Mouse (Mus musculus) liver, embryonic 11.5 days (tissue): ENCODE data around the gene Rgs3. TPM values are rescaled to one million over a fixed set of nuclear protein-coding genes. Genes with fewer than 3 reads are reported as not detected.

Source experiments
- ATAC-seq: fragments of 200-750 bp; cut with Nextera tagmentation; replicated peaks from 2 replicates; pipeline ENCODE4 v1.8.0; 2017; ENCODE audit warnings: moderate number of reproducible peaks, mild to moderate bottlenecking, moderate TSS enrichment, moderate library complexity; ENCODE audit not compliant: low FRiP score
- DNase-seq: peaks from one replicate; pipeline ENCODE4 v3.0.0-alpha.2; 2017; ENCODE audit warnings: low spot score
- H3K27ac ChIP-seq: fragments of 300-500 bp; sonication (generic); 2 replicates; pipeline ENCODE4 v1.5.1; 2014; ENCODE audit warnings: mild to moderate bottlenecking, low read depth, low read length, control low read depth
- H3K27me3 ChIP-seq: fragments of 300-500 bp; sonication (generic); replicated peaks from 2 replicates; pipeline ENCODE4 v1.6.1; 2014; ENCODE audit warnings: low read length, mixed read lengths; ENCODE audit not compliant: control insufficient read depth, insufficient read depth
- H3K36me3 ChIP-seq: fragments of 300-500 bp; sonication (generic); 2 replicates; pipeline ENCODE4 v1.6.1; 2014; ENCODE audit warnings: mild to moderate bottlenecking, low read length, moderate library complexity, mixed read lengths; ENCODE audit not compliant: control insufficient read depth, insufficient read depth
- H3K4me1 ChIP-seq: fragments of 300-500 bp; sonication (generic); replicated peaks from 2 replicates; pipeline ENCODE4 v1.6.1; 2014; ENCODE audit warnings: low read length, mixed read lengths; ENCODE audit not compliant: control insufficient read depth, insufficient read depth
- H3K4me2 ChIP-seq: fragments of 300-500 bp; sonication (generic); 2 replicates; pipeline ENCODE4 v1.6.1; 2014; ENCODE audit warnings: mild to moderate bottlenecking, control low read depth, moderate library complexity
- H3K4me3 ChIP-seq: fragments of 300-500 bp; sonication (generic); 2 replicates; pipeline ENCODE4 v1.5.1; 2014; ENCODE audit warnings: low read depth, low read length, control low read depth
- H3K9ac ChIP-seq: fragments of 300-500 bp; sonication (generic); 2 replicates; pipeline ENCODE4 v1.6.1; 2014; ENCODE audit warnings: low read depth, low read length, control low read depth
- H3K9me3 ChIP-seq: fragments of 300-500 bp; sonication (generic); 2 replicates; pipeline ENCODE4 v1.6.1; 2016; ENCODE audit warnings: low read length, inconsistent platforms, mixed read lengths; ENCODE audit not compliant: control insufficient read depth
- WGBS: fragments of 180-500 bp; shearing (Covaris S2); extraction: QIAGEN DNeasy Blood & Tissue Kit; methylation state at CpG from one replicate; pipeline ENCODE4 v1.1.7; 2014; 5-methylcytosine and 5-hydroxymethylcytosine counted together
- polyA plus RNA-seq: library from polyadenylated mRNA; unstranded; fragments of >200 nt; fragmentation: Nextera tagmentation; extraction: Ambion mirVana; gene quantifications from 2 replicates; pipeline ENCODE4 v1.2.1, GENCODE M21; 2014

Gene Rgs3
- polyA plus RNA-seq, 1 experiment from 2014 or later = 12.3 TPM

DNA sequence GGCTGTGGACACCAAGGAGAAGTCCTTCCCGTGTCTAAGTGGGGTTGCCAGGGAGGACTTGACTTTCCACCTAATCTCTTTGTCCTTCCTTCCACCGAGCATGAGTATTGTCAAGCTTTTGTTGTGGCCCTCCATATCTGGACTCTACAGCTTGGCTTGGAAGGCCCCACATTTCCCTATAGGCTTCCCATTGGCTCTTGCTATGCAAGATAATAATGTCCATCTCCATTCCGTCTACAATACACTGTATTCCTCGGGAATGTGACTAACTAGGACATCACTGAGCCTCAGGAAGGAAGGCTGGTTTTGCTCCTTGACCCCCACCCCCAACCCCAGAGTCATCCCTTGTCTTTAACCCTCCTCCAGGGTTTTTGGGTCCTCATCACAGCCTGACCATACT lies 44.0 kb downstream of the Rgs3 start:
- no peak overlapping the region for H3K9ac ChIP-seq
- no peak overlapping the region for H3K27ac ChIP-seq
- no peaks in the 10 kb centered on the region for H3K27me3 ChIP-seq
- no peak for DNase-seq
- no peaks in the 10 kb centered on the region for H3K36me3 ChIP-seq
- no peaks in the 10 kb centered on the region for H3K4me1 ChIP-seq
- ATAC-seq = no peak
- H3K9me3 ChIP-seq = no peaks in the 10 kb centered on the region
- H3K4me2 ChIP-seq = no peak overlapping the region
- WGBS = 48% methylated on average over 4 of the region's 4 CpGs
- H3K4me3 ChIP-seq = no peak overlapping the region

DNA sequence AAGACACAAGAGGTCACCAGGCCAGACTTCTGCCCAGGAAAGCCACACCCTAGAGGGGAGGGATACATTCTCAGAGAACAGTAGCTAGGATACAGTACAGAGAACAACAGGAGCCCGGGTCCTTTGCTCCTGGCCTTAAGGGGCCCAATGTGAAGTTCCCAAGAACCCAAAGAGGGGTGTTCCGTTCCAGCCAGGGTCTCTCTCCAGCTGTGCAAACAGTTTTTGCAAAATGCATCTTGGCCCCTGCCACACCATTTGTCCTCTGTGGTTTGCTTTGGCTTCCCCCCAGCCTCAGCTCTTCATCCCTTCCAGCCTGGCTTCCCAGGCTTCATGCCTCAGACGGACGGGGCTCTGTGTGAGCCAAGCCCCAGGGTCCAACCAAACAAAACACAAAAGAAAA lies 44.4 kb downstream of the Rgs3 start:
- Histone ChIP-seq H3K27me3 (no peaks in the 10 kb centered on the region), H3K36me3 (no peaks in the 10 kb centered on the region), H3K9me3 (no peaks in the 10 kb centered on the region), H3K9ac (no peak overlapping the region), H3K4me3 (no peak overlapping the region), H3K27ac (no peak overlapping the region), H3K4me2 (no peak overlapping the region), H3K4me1 (no peaks in the 10 kb centered on the region)
- DNase-seq (no peak), ATAC-seq (no peak)
- WGBS = 72% methylated on average over 4 of the region's 4 CpGs

DNA sequence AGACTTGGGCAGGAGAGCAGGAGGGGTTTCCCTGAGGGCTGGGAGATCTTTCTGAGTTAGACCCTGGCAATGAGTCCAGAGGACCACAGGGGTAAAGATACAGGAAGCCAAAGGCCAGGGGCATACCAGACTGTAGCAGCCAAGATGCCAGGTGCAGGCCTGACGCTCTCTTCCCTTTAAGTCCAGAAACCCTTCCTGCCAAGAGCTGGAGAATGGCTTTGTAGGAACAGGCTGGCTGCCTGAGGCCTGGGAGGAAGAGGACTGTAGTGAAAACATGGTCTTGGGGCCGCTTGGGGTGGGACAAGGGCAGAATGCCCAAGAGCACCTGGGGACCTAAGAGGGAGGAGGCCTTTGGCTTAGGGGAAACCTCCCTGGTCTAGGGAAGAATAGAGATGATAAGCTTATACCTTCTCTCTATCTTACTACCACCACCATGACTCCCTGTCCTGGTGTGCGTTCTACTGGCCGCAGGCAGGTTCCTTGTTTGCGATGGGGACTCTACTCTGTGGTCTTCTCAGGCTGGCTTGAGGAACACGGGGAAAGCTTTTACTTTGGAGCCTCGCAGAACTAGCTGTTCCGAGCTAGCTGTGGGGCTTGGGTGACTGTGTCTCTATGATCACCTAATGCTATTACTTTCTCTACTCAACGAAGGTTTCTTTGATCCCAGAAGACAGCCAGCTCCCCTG lies 46.4 kb downstream of the Rgs3 start:
- no peak overlapping the region for H3K4me3 ChIP-seq
- no peak overlapping the region for H3K27ac ChIP-seq
- H3K9me3 ChIP-seq = no peaks in the 10 kb centered on the region
- H3K4me2 ChIP-seq = no peak overlapping the region
- ATAC-seq = no peak
- no peaks in the 10 kb centered on the region for H3K36me3 ChIP-seq
- H3K9ac ChIP-seq = no peak overlapping the region
- H3K4me1 ChIP-seq = no peaks in the 10 kb centered on the region
- WGBS = 80% methylated on average over 9 of the region's 9 CpGs
- no peaks in the 10 kb centered on the region for H3K27me3 ChIP-seq
- no peak for DNase-seq

DNA sequence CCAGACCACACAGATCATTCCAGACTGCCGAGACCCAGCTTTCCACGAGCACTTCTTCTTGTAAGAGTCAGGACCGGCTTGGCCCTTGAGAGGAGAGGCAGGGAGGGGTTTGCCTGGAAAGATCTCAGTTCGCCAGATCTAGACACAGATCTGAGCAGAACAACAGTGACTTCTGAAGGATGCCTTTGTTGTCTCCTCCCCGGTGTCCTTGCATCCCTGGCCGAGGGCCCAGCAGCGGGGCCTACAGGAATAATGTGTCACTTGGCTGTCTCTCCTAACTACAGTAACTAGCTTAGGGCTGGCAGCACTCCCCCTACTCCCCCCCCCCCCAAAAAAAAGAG lies 46.9 kb downstream of the Rgs3 start:
- no peaks in the 10 kb centered on the region for H3K36me3 ChIP-seq
- no peak overlapping the region for H3K4me2 ChIP-seq
- DNase-seq (no peak), ATAC-seq (no peak)
- H3K4me3 ChIP-seq = no peak overlapping the region
- H3K27ac ChIP-seq = no peak overlapping the region
- WGBS = 70% methylated on average over 7 of the region's 7 CpGs
- no peaks in the 10 kb centered on the region for H3K4me1 ChIP-seq
- H3K27me3 ChIP-seq = no peaks in the 10 kb centered on the region
- H3K9me3 ChIP-seq = no peaks in the 10 kb centered on the region
- no peak overlapping the region for H3K9ac ChIP-seq

DNA sequence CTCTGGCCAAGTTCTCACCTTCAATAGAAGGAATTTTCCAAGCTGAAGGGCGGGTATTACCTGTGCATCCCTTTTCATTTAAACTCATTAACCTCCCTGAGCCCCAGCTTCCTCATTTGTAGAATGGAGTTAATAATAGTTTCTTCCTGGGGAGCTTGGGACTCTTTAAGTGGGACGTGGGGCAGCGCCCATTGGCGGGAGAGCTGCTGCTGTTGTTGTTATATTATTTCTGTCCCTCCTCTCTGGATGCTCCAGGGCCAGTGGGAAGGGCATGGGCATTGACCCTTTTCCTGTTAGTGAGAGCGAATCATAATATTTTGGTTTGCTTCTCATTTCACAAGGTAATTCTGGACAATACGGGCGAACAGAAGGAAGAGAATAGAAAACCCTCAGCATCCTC lies 47.3 kb downstream of the Rgs3 start:
- Histone ChIP-seq H3K4me2 (no peak overlapping the region), H3K27me3 (no peaks in the 10 kb centered on the region)
- ATAC-seq = no peak

DNA sequence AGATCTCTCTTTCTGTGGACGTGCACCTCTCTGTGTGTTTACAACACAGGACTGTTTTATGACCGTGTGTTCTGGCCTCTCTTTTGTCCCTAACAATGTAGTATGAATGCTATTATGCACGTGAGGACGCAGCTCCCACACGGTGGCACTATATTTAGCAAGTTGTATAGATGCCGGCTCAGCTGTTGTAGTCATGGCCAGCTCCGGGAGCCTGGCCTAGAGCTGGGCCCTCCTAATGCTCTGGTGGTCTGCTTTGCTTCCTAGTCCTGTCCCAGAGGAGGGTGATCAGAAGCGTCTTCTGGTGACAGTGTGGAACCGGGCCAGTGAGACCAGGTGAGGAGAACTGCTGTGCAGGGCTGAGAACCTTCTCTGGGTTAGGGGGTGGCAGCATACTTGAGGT lies 47.7 kb downstream of the Rgs3 start:
- DNase-seq (no peak), ATAC-seq (no peak)
- Histone ChIP-seq H3K4me3 (no peak overlapping the region), H3K4me2 (no peak overlapping the region), H3K4me1 (no peaks in the 10 kb centered on the region), H3K27ac (no peak overlapping the region), H3K27me3 (no peaks in the 10 kb centered on the region), H3K9ac (no peak overlapping the region), H3K9me3 (no peaks in the 10 kb centered on the region), H3K36me3 (no peaks in the 10 kb centered on the region)
- WGBS = 61% methylated on average over 9 of the region's 9 CpGs

More for the DNA sequence above, 47.3 kb downstream of the Rgs3 start:
- H3K9me3 ChIP-seq = no peaks in the 10 kb centered on the region
- no peaks in the 10 kb centered on the region for H3K4me1 ChIP-seq
- no peak overlapping the region for H3K4me3 ChIP-seq
- H3K27ac ChIP-seq = no peak overlapping the region
- no peak for DNase-seq
- H3K9ac ChIP-seq = no peak overlapping the region
- no peaks in the 10 kb centered on the region for H3K36me3 ChIP-seq
- 67% methylated on average over 7 of the region's 7 CpGs for WGBS

DNA sequence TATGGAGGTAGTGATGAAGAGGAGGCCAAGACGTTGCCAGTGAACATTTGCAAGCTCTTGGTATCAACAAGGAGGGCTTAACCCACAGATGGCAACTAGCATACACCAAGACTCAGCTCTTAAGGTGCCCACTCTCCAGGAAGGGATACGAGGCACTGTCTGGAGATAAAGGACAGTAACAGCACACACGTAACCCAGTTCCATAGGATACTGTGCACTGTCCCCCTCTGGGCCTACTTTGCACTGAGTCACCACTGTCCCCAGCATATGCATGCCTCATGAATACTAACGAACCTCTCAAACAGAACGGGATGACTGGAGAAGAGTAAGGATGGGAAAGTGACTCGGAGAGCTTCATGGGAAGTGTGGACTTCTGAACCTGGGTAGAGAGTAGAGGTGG lies 48.2 kb downstream of the Rgs3 start:
- H3K9me3 ChIP-seq = no peaks in the 10 kb centered on the region
- no peak overlapping the region for H3K4me3 ChIP-seq
- H3K27me3 ChIP-seq = no peaks in the 10 kb centered on the region
- no peak for DNase-seq
- no peak overlapping the region for H3K27ac ChIP-seq
- no peak overlapping the region for H3K4me2 ChIP-seq
- ATAC-seq = no peak
- no peak overlapping the region for H3K9ac ChIP-seq
- no peaks in the 10 kb centered on the region for H3K36me3 ChIP-seq
- 78% methylated on average over 6 of the region's 6 CpGs for WGBS
- no peaks in the 10 kb centered on the region; the same call in 1 of the 2 replicates for H3K4me1 ChIP-seq

DNA sequence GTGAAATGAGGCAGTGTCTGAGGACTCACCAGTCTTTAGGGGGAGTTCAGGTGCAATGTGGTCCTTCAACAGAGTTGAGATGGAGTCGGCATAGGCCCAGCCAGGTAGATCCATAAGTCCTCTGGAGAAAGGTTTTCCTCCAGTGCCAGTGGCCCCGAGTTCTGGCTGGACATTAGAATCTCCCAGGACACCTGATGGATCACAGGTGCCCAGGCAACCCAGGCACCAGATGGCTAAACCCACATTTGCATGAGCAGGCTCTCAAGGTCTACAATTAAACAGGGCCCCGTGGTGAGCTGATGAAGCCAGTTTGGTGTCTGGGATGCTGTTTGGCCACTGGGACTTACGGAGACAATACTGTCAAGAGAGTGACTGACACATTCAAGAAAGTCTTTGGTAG lies 49.7 kb downstream of the Rgs3 start:
- no peak overlapping the region for H3K4me3 ChIP-seq
- no peak overlapping the region for H3K4me2 ChIP-seq
- H3K27me3 ChIP-seq = no peaks in the 10 kb centered on the region
- H3K9me3 ChIP-seq = no peaks in the 10 kb centered on the region
- H3K36me3 ChIP-seq = no peaks in the 10 kb centered on the region
- DNase-seq (no peak), ATAC-seq (no peak)
- no peak overlapping the region for H3K9ac ChIP-seq
- H3K27ac ChIP-seq = no peak overlapping the region
- WGBS = 82% methylated on average over 4 of the region's 4 CpGs
- no peaks in the 10 kb centered on the region; the same call in 1 of the 2 replicates for H3K4me1 ChIP-seq

DNA sequence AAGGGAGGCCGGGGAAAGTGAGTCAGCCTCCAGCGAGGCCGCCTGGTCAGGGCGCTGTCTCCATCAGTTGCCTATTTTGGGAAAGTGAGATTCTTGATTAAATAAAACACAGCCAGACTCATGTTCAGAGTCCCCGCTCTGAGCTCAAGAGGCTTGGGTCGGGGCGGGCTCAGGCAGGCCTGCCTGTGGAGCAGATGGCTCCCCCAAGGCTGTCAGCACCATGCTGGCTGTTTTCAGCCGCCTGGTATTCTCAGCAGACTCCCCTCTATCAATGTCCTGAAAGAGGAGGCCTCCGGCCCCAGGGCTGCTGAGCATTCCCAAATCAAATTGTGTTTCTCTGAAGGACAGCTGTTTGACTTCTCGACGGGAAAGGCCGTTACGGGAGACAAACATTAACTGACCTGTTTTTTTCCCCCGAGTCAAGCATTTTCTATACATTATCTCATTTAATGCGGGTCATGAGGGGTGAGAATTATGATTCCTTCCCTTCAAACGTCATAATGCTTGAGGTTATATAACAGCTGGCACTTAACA lies 50.6 kb downstream of the Rgs3 start:
- Histone ChIP-seq H3K4me1 (no peaks in the 10 kb centered on the region; the same call in 1 of the 2 replicates), H3K9ac (no peak overlapping the region), H3K27ac (no peak overlapping the region), H3K4me2 (no peak overlapping the region), H3K9me3 (no peaks in the 10 kb centered on the region), H3K36me3 (no peaks in the 10 kb centered on the region), H3K27me3 (no peaks in the 10 kb centered on the region), H3K4me3 (no peak overlapping the region)
- 61% methylated on average over 16 of the region's 16 CpGs for WGBS
- ATAC-seq (no peak), DNase-seq (no peak)
